Mouse (Mus musculus) neural tube, embryonic 15.5 days (tissue): ENCODE data around the gene Gabbr2. TPM values are rescaled to one million over a fixed set of nuclear protein-coding genes. Genes with fewer than 3 reads are reported as not detected.

Experiments used
- ATAC-seq: fragments of 200-750 bp; cut with Nextera tagmentation; 2 replicates; pipeline ENCODE4 v1.8.0; 2017; ENCODE audit warnings: mild to moderate bottlenecking, moderate TSS enrichment, moderate library complexity; ENCODE audit not compliant: low FRiP score
- H3K27ac ChIP-seq: fragments of 300-500 bp; sonication (generic); replicated peaks from 2 replicates; pipeline ENCODE4 v1.5.1; 2015; ENCODE audit warnings: mild to moderate bottlenecking, inconsistent platforms
- H3K27me3 ChIP-seq: fragments of 300-500 bp; sonication (generic); replicated peaks from 2 replicates; pipeline ENCODE4 v1.6.1; 2015; ENCODE audit warnings: inconsistent platforms
- H3K36me3 ChIP-seq: fragments of 300-500 bp; sonication (generic); 2 replicates; pipeline ENCODE4 v1.6.1; 2015; ENCODE audit warnings: inconsistent platforms
- H3K4me1 ChIP-seq: fragments of 300-500 bp; sonication (generic); 2 replicates; pipeline ENCODE4 v1.6.1; 2015; ENCODE audit warnings: inconsistent platforms
- H3K4me2 ChIP-seq: fragments of 300-500 bp; sonication (generic); 2 replicates; pipeline ENCODE4 v1.6.1; 2015; ENCODE audit warnings: inconsistent platforms, mild to moderate bottlenecking, moderate library complexity
- H3K4me3 ChIP-seq: fragments of 300-500 bp; sonication (generic); replicated peaks from 2 replicates; pipeline ENCODE4 v1.5.1; 2015; ENCODE audit warnings: mild to moderate bottlenecking, inconsistent platforms
- H3K9ac ChIP-seq: fragments of 300-500 bp; sonication (generic); replicated peaks from 2 replicates; pipeline ENCODE4 v1.6.1; 2015; ENCODE audit warnings: mild to moderate bottlenecking, inconsistent platforms
- H3K9me3 ChIP-seq: fragments of 300-500 bp; sonication (generic); replicated peaks from 2 replicates; pipeline ENCODE4 v1.6.1; 2016; ENCODE audit warnings: inconsistent platforms
- WGBS: fragments of 180-500 bp; shearing (Covaris S2); methylation state at CpG from one replicate; pipeline ENCODE4 v1.1.7; 2015; ENCODE audit warnings: mixed read lengths; 5-methylcytosine and 5-hydroxymethylcytosine counted together
- polyA plus RNA-seq: library from polyadenylated mRNA; unstranded; fragments of >200 nt; fragmentation: Nextera tagmentation; extraction: Ambion mirVana; gene quantifications from 2 replicates; pipeline ENCODE4 v1.2.1, GENCODE M21; 2015

The Gabbr2 gene
- polyA plus RNA-seq, 1 experiment from 2014 or later = 12.5 TPM

DNA sequence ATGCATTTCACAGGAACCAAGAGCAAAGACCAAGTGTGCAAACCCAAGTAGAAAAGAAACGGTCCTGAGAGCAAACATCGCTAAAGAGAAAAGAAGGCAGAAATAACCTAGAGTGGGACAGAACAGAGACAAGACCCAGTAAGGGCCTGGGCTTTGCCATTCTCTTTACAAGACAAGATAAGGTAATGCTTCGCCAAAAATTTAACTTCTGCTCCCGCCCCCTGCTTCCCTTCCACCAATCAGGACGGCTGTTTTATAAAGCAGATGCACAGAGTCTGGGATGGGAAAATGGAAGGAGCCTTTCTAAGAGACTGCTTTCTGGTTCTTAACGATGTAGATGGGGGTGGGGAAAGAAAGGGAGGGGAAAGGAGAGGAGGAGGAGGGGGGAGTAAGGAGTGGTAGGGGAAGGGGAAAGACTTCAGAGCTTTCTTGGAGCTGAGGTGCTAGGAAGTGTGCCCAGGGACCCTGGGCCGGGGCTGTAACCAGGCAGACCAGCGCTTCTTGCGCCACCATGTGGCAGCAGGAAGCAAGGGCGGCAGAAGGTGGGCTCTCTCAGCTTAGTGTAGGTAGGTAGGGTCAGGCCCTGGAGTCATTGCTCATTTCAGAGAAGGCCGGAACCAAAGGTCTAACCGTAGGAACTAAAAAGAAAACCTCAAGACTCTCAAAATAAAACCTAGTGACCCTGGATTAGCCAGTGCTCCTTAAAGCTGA, 158.7 kb downstream of the Gabbr2 start:
- no peaks in the 10 kb centered on the region for H3K9me3 ChIP-seq
- peaks cover 27% of the 10 kb centered on the region for H3K4me1 ChIP-seq
- H3K4me2 ChIP-seq = no peak overlapping the region
- no peak overlapping the region for H3K27ac ChIP-seq
- no peaks in the 10 kb centered on the region for H3K36me3 ChIP-seq
- 49% methylated on average over 12 of the region's 12 CpGs for WGBS
- no peaks in the 10 kb centered on the region for H3K27me3 ChIP-seq
- H3K9ac ChIP-seq = no peak overlapping the region
- ATAC-seq = no peak
- no peak overlapping the region for H3K4me3 ChIP-seq

GRCm38 (mm10) chr4:46829656-46830055, 162.0 kb downstream of the Gabbr2 start:
- Histone ChIP-seq H3K9me3 (no peaks in the 10 kb centered on the region), H3K9ac (no peak overlapping the region), H3K27ac (no peak overlapping the region), H3K27me3 (no peaks in the 10 kb centered on the region), H3K4me3 (no peak overlapping the region), H3K4me2 (no peak overlapping the region), H3K4me1 (peaks cover 20% of the 10 kb centered on the region), H3K36me3 (no peaks in the 10 kb centered on the region)
- ATAC-seq = no peak
- WGBS = 33% methylated on average over 2 of the region's 2 CpGs

- no peak overlapping the region for H3K4me3 ChIP-seq
Measured at GRCm38 (mm10) chr4:46828141-46828571, 163.5 kb downstream of the Gabbr2 start.

GRCm38 (mm10) chr4:46827471-46827870, 164.2 kb downstream of the Gabbr2 start:
- Histone ChIP-seq H3K4me2 (no peak overlapping the region), H3K27ac (0 out of 2 replicates have a peak overlapping the region, but pooled peaks have one; percentile 10), H3K4me1 (peaks cover 20% of the 10 kb centered on the region), H3K4me3 (no peak overlapping the region), H3K9ac (no peak overlapping the region), H3K36me3 (no peaks in the 10 kb centered on the region), H3K9me3 (no peaks in the 10 kb centered on the region), H3K27me3 (no peaks in the 10 kb centered on the region)
- ATAC-seq = no peak; the same call in 1 of the 2 replicates
- 47% methylated on average over 9 of the region's 9 CpGs for WGBS

More at GRCm38 (mm10) chr4:46828141-46828571, 163.5 kb downstream of the Gabbr2 start:
- Histone ChIP-seq H3K4me2 (no peak overlapping the region), H3K9me3 (no peaks in the 10 kb centered on the region), H3K9ac (no peak overlapping the region), H3K27me3 (no peaks in the 10 kb centered on the region), H3K4me1 (peaks cover 20% of the 10 kb centered on the region), H3K36me3 (no peaks in the 10 kb centered on the region), H3K27ac (no peak overlapping the region)
- ATAC-seq = no peak
- WGBS = 79% methylated on average over 5 of the region's 5 CpGs

GRCm38 (mm10) chr4:46825846-46826529, 165.7 kb downstream of the Gabbr2 start:
- WGBS = 82% methylated on average over 10 of the region's 10 CpGs
- H3K4me3 ChIP-seq = no peak overlapping the region
- H3K9ac ChIP-seq = no peak overlapping the region
- no peaks in the 10 kb centered on the region for H3K36me3 ChIP-seq
- H3K9me3 ChIP-seq = no peaks in the 10 kb centered on the region
- peaks cover 24% of the 10 kb centered on the region for H3K4me1 ChIP-seq
- no peak for ATAC-seq
- H3K4me2 ChIP-seq = no peak overlapping the region
- H3K27ac ChIP-seq = no peak overlapping the region
- H3K27me3 ChIP-seq = no peaks in the 10 kb centered on the region

DNA sequence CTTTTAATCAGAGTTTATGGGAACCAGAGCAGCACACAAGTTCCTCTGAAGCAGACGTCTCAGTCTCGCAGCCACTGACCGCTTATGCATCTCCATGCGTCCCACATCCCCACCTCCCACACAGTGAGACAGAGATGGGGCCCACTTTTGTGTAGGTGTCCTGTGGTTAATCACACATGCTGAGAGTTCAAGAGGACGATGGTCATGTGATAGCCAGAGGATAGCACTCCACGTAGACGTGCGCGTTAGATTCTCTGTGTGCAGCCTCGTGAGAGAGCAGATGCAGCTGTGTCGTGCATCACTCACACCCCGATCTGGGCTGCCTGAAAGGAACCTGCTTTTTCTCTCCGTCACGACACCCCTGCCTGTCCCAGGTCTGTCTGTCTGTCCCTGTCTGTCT, 167.9 kb downstream of the Gabbr2 start:
- no peak overlapping the region for H3K4me2 ChIP-seq
- H3K27me3 ChIP-seq = no peaks in the 10 kb centered on the region
- 79% methylated on average over 14 of the region's 14 CpGs for WGBS
- H3K27ac ChIP-seq = no peak overlapping the region
- H3K9me3 ChIP-seq = no peaks in the 10 kb centered on the region
- peaks cover 19% of the 10 kb centered on the region for H3K4me1 ChIP-seq
- H3K36me3 ChIP-seq = no peaks in the 10 kb centered on the region
- H3K4me3 ChIP-seq = no peak overlapping the region
- ATAC-seq = no peak
- no peak overlapping the region for H3K9ac ChIP-seq

DNA sequence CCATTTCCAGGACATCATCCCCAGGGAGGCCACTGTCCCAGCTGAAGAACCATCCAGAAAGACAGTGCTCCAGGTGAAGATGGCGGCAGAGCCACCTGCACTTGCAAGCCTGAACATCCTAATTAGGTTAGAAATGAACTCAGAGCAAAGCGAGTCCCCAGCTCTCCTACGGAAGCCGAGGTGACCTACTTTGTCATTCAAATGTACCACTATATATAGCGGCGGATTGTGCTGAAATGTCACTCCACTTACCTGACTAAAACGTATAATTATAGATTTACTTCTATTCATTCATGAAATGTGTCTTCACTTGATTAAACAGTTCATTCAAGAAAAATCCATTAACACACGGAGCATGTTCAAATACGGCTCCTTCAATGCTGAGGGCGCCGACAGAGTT, 170.0 kb downstream of the Gabbr2 start:
- Histone ChIP-seq H3K4me1 (peaks cover 9% of the 10 kb centered on the region), H3K9me3 (no peaks in the 10 kb centered on the region), H3K4me3 (no peak overlapping the region), H3K36me3 (no peaks in the 10 kb centered on the region), H3K27ac (no peak overlapping the region), H3K27me3 (no peaks in the 10 kb centered on the region), H3K9ac (no peak overlapping the region), H3K4me2 (no peak overlapping the region)
- 50% methylated on average over 11 of the region's 11 CpGs for WGBS
- no peak for ATAC-seq

- Histone ChIP-seq H3K4me1 (peaks cover 6% of the 10 kb centered on the region), H3K27ac (no peak overlapping the region), H3K4me3 (no peak overlapping the region), H3K27me3 (no peaks in the 10 kb centered on the region), H3K9ac (no peak overlapping the region), H3K4me2 (no peak overlapping the region), H3K9me3 (no peaks in the 10 kb centered on the region), H3K36me3 (peaks cover 6% of the 10 kb centered on the region; the same call in 1 of the 2 replicates)
- WGBS = 67% methylated on average over 4 of the region's 4 CpGs
- no peak for ATAC-seq
Measured at GRCm38 (mm10) chr4:46814954-46815353, 176.7 kb downstream of the Gabbr2 start.

DNA sequence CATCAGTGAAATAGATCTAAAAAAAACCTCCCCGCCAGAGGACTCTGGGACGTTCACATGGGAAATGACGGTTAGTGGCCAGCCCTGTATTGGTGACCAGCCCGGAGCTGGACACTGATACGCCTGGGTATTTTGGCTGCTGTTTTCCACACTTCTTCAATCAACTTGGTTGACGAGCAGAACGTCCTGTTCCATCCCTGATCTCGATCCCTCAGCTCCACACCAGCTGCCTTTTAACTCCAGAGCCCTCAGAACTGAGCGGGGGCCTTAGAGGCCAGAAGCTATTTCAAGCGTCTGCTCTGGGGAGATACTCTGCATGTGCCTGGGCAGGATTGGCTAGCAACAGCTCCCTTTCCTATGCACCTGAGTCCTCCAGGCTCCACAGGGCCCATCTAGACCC, 177.4 kb downstream of the Gabbr2 start:
- H3K4me3 ChIP-seq = no peak overlapping the region
- peaks cover 6% of the 10 kb centered on the region; the same call in 1 of the 2 replicates for H3K36me3 ChIP-seq
- H3K4me1 ChIP-seq = peaks cover 6% of the 10 kb centered on the region
- H3K27ac ChIP-seq = no peak overlapping the region
- no peaks in the 10 kb centered on the region for H3K9me3 ChIP-seq
- no peak for ATAC-seq
- H3K4me2 ChIP-seq = no peak overlapping the region
- H3K9ac ChIP-seq = no peak overlapping the region
- 84% methylated on average over 10 of the region's 10 CpGs for WGBS
- H3K27me3 ChIP-seq = no peaks in the 10 kb centered on the region

GRCm38 (mm10) chr4:46811165-46811564, 180.5 kb downstream of the Gabbr2 start:
- 39% methylated on average over 5 of the region's 5 CpGs for WGBS
- no peaks in the 10 kb centered on the region for H3K4me1 ChIP-seq
- H3K9ac ChIP-seq = no peak overlapping the region
- H3K36me3 ChIP-seq = peaks cover 6% of the 10 kb centered on the region; the same call in 1 of the 2 replicates
- no peaks in the 10 kb centered on the region for H3K27me3 ChIP-seq
- no peak overlapping the region for H3K4me2 ChIP-seq
- H3K9me3 ChIP-seq = no peaks in the 10 kb centered on the region
- H3K4me3 ChIP-seq = no peak overlapping the region
- no peak for ATAC-seq
- H3K27ac ChIP-seq = no peak overlapping the region

DNA sequence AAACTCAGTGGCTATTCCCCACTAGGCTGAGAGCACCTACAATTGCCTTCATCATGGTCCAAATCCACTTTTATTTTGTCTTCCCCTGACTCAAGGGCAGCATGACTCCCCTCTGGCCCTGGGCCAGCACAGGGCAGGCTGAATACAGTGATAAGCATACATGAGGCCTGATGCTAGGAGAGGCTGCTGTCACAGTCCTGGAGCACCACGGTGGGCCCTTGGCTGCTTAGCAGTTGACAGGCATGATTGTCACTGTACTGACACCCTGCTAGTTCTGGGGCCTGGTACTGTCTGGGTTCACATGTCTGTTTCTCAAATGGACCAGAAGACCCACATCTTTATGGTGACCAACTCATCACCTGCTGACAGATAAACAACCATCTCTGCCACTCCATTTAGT, 184.8 kb downstream of the Gabbr2 start:
- Histone ChIP-seq H3K36me3 (peaks cover 6% of the 10 kb centered on the region), H3K9ac (no peak overlapping the region), H3K4me3 (no peak overlapping the region), H3K27ac (no peak overlapping the region), H3K27me3 (no peaks in the 10 kb centered on the region), H3K9me3 (no peaks in the 10 kb centered on the region), H3K4me2 (no peak overlapping the region), H3K4me1 (no peaks in the 10 kb centered on the region)
- WGBS = 77% methylated on average over 1 of the region's 1 CpGs
- ATAC-seq = no peak

DNA sequence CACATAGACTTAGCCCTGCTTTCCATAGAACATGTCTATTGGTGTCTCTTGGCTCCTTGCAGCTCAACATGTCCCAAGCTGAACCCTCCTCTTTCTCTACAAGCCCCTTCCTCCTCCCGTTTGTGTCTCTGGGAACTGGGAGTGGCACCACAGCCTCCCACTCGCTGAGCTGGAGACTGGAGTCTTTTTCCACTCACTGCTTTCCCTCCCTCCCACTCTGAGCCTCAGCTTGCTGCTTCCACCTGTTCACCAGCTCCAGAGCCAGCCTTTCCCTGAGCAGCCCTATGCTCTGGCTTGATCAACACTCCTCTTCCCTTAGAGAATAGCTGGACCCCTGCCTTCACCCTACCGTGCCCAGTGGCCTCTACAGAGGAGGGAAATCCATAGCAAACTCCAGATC, 185.8 kb downstream of the Gabbr2 start:
- ATAC-seq = no peak

More for the DNA sequence above, 185.8 kb downstream of the Gabbr2 start:
- Histone ChIP-seq H3K27me3 (no peaks in the 10 kb centered on the region), H3K27ac (no peak overlapping the region), H3K4me3 (no peak overlapping the region), H3K4me1 (no peaks in the 10 kb centered on the region), H3K9ac (no peak overlapping the region), H3K9me3 (no peaks in the 10 kb centered on the region), H3K36me3 (peaks cover under 1% of the 10 kb centered on the region), H3K4me2 (no peak overlapping the region)
- WGBS = 65% methylated on average over 3 of the region's 3 CpGs
